Comparison of ENCODE assay signal across 16 mouse cellular contexts in genomic region chr15:88943896-88944551, GRCm38 (mm10). TPM values are rescaled to one million over a fixed set of nuclear protein-coding genes. Genes with fewer than 3 reads are reported as not detected.
A peak's percentile ranks its signal among the peaks of the same experiment; 100 is the strongest.
DNase-seq lines count a peak whose midpoint lies in the region; ATAC-seq and TF ChIP-seq lines count a peak whose summit lies in the region.
"Had no signal": no experiment of that assay in that cellular context is flagged by ENCODE, and none has a peak within 500 bp of the region (broad histone marks: within the 10 kb centered on the region; RNA-seq: fewer than 3 reads in every experiment).

No protein-coding gene starts in this region.

- H3K9me3 ChIP-seq in forebrain, embryonic 14.5 days (replicated peaks; ENCODE audit: control insufficient read depth, low read length) = no peaks in the 10 kb centered on the region
- no peaks in the 10 kb centered on the region for H3K9me3 ChIP-seq in forebrain, embryonic 11.5 days (ENCODE audit: control insufficient read depth, low read length)
- H3K9me3 ChIP-seq in lung, embryonic 14.5 days (ENCODE audit: low read depth, low read length) = no peaks in the 10 kb centered on the region
- H3K9me3 ChIP-seq: G1E had no signal

- no peak overlapping the region for H3K27ac ChIP-seq in forebrain, embryonic 14.5 days (ENCODE audit: low read depth, low read length)
- H3K27ac ChIP-seq in forebrain, embryonic 11.5 days (ENCODE audit: low read depth, low read length) = no peak overlapping the region
- H3K27ac ChIP-seq in lung, embryonic 14.5 days (ENCODE audit: low read depth) = no peak overlapping the region
- H3K27ac ChIP-seq: liver, embryonic 14.5 days had no signal

- no peak for ATAC-seq in forebrain, embryonic 14.5 days
- no peak for ATAC-seq in forebrain, embryonic 11.5 days (replicated peaks; ENCODE audit: low FRiP score)
- no peak for ATAC-seq in lung, embryonic 14.5 days (ENCODE audit: insufficient read depth)
- no peak for ATAC-seq in activated CD4-positive, CD25-positive, alpha-beta regulatory T cell, adult 4 months

- no peak overlapping the region for H3K9ac ChIP-seq in forebrain, embryonic 14.5 days (ENCODE audit: low read length)
- no peak overlapping the region for H3K9ac ChIP-seq in forebrain, embryonic 11.5 days (ENCODE audit: low read length)
- H3K9ac ChIP-seq in lung, embryonic 14.5 days = no peak overlapping the region
- H3K9ac ChIP-seq: liver, embryonic 14.5 days had no signal

- no peaks in the 10 kb centered on the region for H3K36me3 ChIP-seq in forebrain, embryonic 14.5 days (ENCODE audit: control insufficient read depth, insufficient read depth, low read length)
- H3K36me3 ChIP-seq in forebrain, embryonic 11.5 days (ENCODE audit: control insufficient read depth, insufficient read depth, low read length) = no peaks in the 10 kb centered on the region
- no peaks in the 10 kb centered on the region for H3K36me3 ChIP-seq in lung, embryonic 14.5 days (ENCODE audit: insufficient read depth)
- H3K36me3 ChIP-seq: G1E had no signal

- 79% methylated on average over 5 of the region's 5 CpGs for WGBS in forebrain, embryonic 14.5 days
- WGBS in forebrain, embryonic 11.5 days = 92% methylated on average over 5 of the region's 5 CpGs
- WGBS in lung, embryonic 14.5 days = 70% methylated on average over 5 of the region's 5 CpGs
- 47% methylated on average over 5 of the region's 5 CpGs for WGBS in lung, adult 2 months

- TF ChIP-seq CTCF in lung, embryonic 14.5 days (IDR thresholded peaks at IDR 0.05; ENCODE audit: low read depth) = no peak
- no peak for TF ChIP-seq CTCF in lung, adult 2 months (IDR thresholded peaks at IDR 0.05; ENCODE audit: insufficient read depth, low read length)
- no peak for TF ChIP-seq CTCF in brain, embryonic 14.5 days (IDR thresholded peaks at IDR 0.05; ENCODE audit: borderline replicate concordance, extremely low read depth, insufficient read depth, insufficient read length)

- H3K27me3 ChIP-seq in forebrain, embryonic 14.5 days (replicated peaks; ENCODE audit: control insufficient read depth, insufficient read depth, low read length) = no peaks in the 10 kb centered on the region
- no peaks in the 10 kb centered on the region for H3K27me3 ChIP-seq in forebrain, embryonic 11.5 days (ENCODE audit: control insufficient read depth, insufficient read depth, low read length)
- H3K27me3 ChIP-seq in lung, embryonic 14.5 days (ENCODE audit: insufficient read depth, low read length) = no peaks in the 10 kb centered on the region

- H3K4me2 ChIP-seq in forebrain, embryonic 14.5 days (ENCODE audit: low read length) = no peak overlapping the region
- H3K4me2 ChIP-seq in forebrain, embryonic 11.5 days (ENCODE audit: low read depth, low read length, severe bottlenecking) = no peak overlapping the region
- no peak overlapping the region for H3K4me2 ChIP-seq in lung, embryonic 14.5 days

- H3K4me1 ChIP-seq in forebrain, embryonic 14.5 days (ENCODE audit: control insufficient read depth, insufficient read depth, low read length) = no peaks in the 10 kb centered on the region
- no peaks in the 10 kb centered on the region for H3K4me1 ChIP-seq in forebrain, embryonic 11.5 days (replicated peaks; ENCODE audit: control insufficient read depth, insufficient read depth, low read length)
- no peaks in the 10 kb centered on the region for H3K4me1 ChIP-seq in lung, embryonic 14.5 days (ENCODE audit: insufficient read depth)
- H3K4me1 ChIP-seq in lung, adult 2 months (ENCODE audit: control insufficient read depth, insufficient read depth, low read length) = peaks cover 3% of the 10 kb centered on the region; the same call in 1 of the 2 replicates

- no peak overlapping the region for H3K4me3 ChIP-seq in forebrain, embryonic 14.5 days (ENCODE audit: low read depth, low read length)
- no peak overlapping the region for H3K4me3 ChIP-seq in forebrain, embryonic 11.5 days (ENCODE audit: low read depth, low read length)
- H3K4me3 ChIP-seq in lung, embryonic 14.5 days (ENCODE audit: low read depth, low read length) = no peak overlapping the region
- H3K4me3 ChIP-seq in lung, adult 2 months (replicated peaks; ENCODE audit: extremely low read depth, low read depth, low read length) = no peak overlapping the region

- TF ChIP-seq POLR2A in lung, adult 2 months (IDR thresholded peaks at IDR 0.05; ENCODE audit: borderline replicate concordance, extremely low read depth, low read depth, low read length) = no peak
- no peak for TF ChIP-seq POLR2A in brain, embryonic 14.5 days (IDR thresholded peaks at IDR 0.05; ENCODE audit: borderline replicate concordance, extremely low read depth, insufficient read depth, insufficient read length, poor library complexity, severe bottlenecking)

- peak; percentile 18 for DNase-seq in forebrain, embryonic 14.5 days (ENCODE audit: low spot score)
- no peak for DNase-seq in forebrain, embryonic 11.5 days (ENCODE audit: low spot score)
- peak; percentile 18 for DNase-seq in lung, embryonic 14.5 days
- DNase-seq in lung, adult 2 months = no peak
- DNase-seq in brain, embryonic 14.5 days (ENCODE audit: low read depth) = peak; percentile 28
- peak; percentile 41 for DNase-seq in lung, postnatal 36 days
- DNase-seq in spleen, adult 18-20 months = no peak
- DNase-seq: adrenal gland, postnatal 36 days; cerebellum, adult 11-12 months had no signal

RNA-seq across cellular contexts. Expression of gene Ttll8, which starts 10.2 kb away (rescaled TPM):
- 0.17 TPM in 1 of 2 replicates, not detected in the other for polyA plus RNA-seq in forebrain, embryonic 14.5 days (2014; fragmentation: Nextera tagmentation; extraction: Ambion mirVana)
- 0.08 TPM in 1 of 2 replicates, not detected in the other for polyA plus RNA-seq in forebrain, embryonic 11.5 days (2014; fragmentation: Nextera tagmentation; extraction: Ambion mirVana)
- polyA plus RNA-seq in lung, embryonic 14.5 days (2014; fragmentation: Nextera tagmentation; extraction: Ambion mirVana) = not detected in 2 replicates
- polyA plus RNA-seq in lung, adult 2 months (2012; rRNA removed) = 0.45 and 0.65 TPM in 2 replicates
- 0.25 and 0.26 TPM in 2 replicates for polyA plus RNA-seq in brain, embryonic 14.5 days (2012; rRNA removed)
- polyA plus RNA-seq in activated CD4-positive, CD25-positive, alpha-beta regulatory T cell, adult 4 months (2017; shearing (Covaris generic)) = not detected
- polyA plus RNA-seq: G1E; heart, postnatal 0 days; kidney, embryonic 14.5 days; liver, embryonic 14.5 days; small intestine, adult 2 months; stomach, embryonic 16.5 days had no signal

RNA-seq across cellular contexts. Expression of gene Mlc1, which starts 34.8 kb away (rescaled TPM):
- polyA plus RNA-seq in forebrain, embryonic 14.5 days (2014; fragmentation: Nextera tagmentation; extraction: Ambion mirVana) = 20.5 and 22.9 TPM in 2 replicates
- polyA plus RNA-seq in forebrain, embryonic 11.5 days (2014; fragmentation: Nextera tagmentation; extraction: Ambion mirVana) = 12.5 TPM in 2 replicates
- polyA plus RNA-seq in lung, embryonic 14.5 days (2014; fragmentation: Nextera tagmentation; extraction: Ambion mirVana) = not detected in 2 replicates
- 29.5 and 30.2 TPM in 2 replicates for polyA plus RNA-seq in lung, adult 2 months (2012; rRNA removed)
- polyA plus RNA-seq in brain, embryonic 14.5 days (2012; rRNA removed) = 15.1 and 20.5 TPM in 2 replicates
- not detected for polyA plus RNA-seq in activated CD4-positive, CD25-positive, alpha-beta regulatory T cell, adult 4 months (2017; shearing (Covaris generic))
- polyA plus RNA-seq: G1E; kidney, embryonic 14.5 days; liver, embryonic 14.5 days; stomach, embryonic 16.5 days had no signal

RNA-seq across cellular contexts. Expression of gene Mov10l1, which starts 38.7 kb away (rescaled TPM):
- not detected in 2 replicates for polyA plus RNA-seq in forebrain, embryonic 14.5 days (2014; fragmentation: Nextera tagmentation; extraction: Ambion mirVana)
- not detected in 2 replicates for polyA plus RNA-seq in forebrain, embryonic 11.5 days (2014; fragmentation: Nextera tagmentation; extraction: Ambion mirVana)
- 0.89 TPM in 1 of 2 replicates, not detected in the other for polyA plus RNA-seq in lung, embryonic 14.5 days (2014; fragmentation: Nextera tagmentation; extraction: Ambion mirVana)
- polyA plus RNA-seq in lung, adult 2 months (2012; rRNA removed) = 0.23 and 0.43 TPM in 2 replicates
- not detected in 2 replicates for polyA plus RNA-seq in brain, embryonic 14.5 days (2012; rRNA removed)
- polyA plus RNA-seq in activated CD4-positive, CD25-positive, alpha-beta regulatory T cell, adult 4 months (2017; shearing (Covaris generic)) = not detected
- polyA plus RNA-seq: G1E; kidney, embryonic 14.5 days; liver, embryonic 14.5 days; small intestine, adult 2 months; stomach, embryonic 16.5 days had no signal

Comparison
In these comparisons a context has a peak if more than half of its experiments do, and no peak if none do; other contexts are left out.
1. DNase-seq: peak in forebrain, embryonic 14.5 days (single experiment), lung, embryonic 14.5 days (single experiment), brain, embryonic 14.5 days (single experiment) and lung, postnatal 36 days (single experiment); none in forebrain, embryonic 11.5 days (single experiment), lung, adult 2 months (single experiment) and spleen, adult 18-20 months (0 of 2).
2. RNA of gene Mlc1, which starts 34.8 kb away (polyA plus RNA-seq): 29.5 to 30.2 TPM in lung, adult 2 months, 20.5 to 22.9 TPM in forebrain, embryonic 14.5 days, 15.1 to 20.5 TPM in brain, embryonic 14.5 days and 12.5 TPM in forebrain, embryonic 11.5 days; not detected in lung, embryonic 14.5 days and not detected in activated CD4-positive, CD25-positive, alpha-beta regulatory T cell, adult 4 months; every median in the first group is over 10 times any median in the second.